Mouse (Mus musculus) myocyte (in vitro differentiated cells): Measurements from ENCODE around the gene Mtcl1.

Experiments used
- E2F4 ChIP-seq: IDR thresholded peaks from one replicate; pipeline ENCODE4 v1.6.1; 2011; ENCODE audit warnings: mild to moderate bottlenecking, control low read depth, moderate library complexity; ENCODE audit not compliant: insufficient read depth
- MAX ChIP-seq: IDR thresholded peaks from one replicate; pipeline ENCODE4 v1.6.1; 2011; ENCODE audit warnings: low read depth, mild to moderate bottlenecking, control low read depth
- MYOD1 ChIP-seq, 3 experiments: IDR thresholded peaks; one replicate each; pipeline ENCODE4 v1.6.1; 2011; ENCODE audit warnings: control low read depth in 2 of 3, low read depth in 2 of 3, mild to moderate bottlenecking in 2 of 3, moderate library complexity in 1 of 3; ENCODE audit not compliant: insufficient read length in 2 of 3, control insufficient read depth in 1 of 3
- MYOG ChIP-seq, 3 experiments: IDR thresholded peaks; one replicate each; pipeline ENCODE4 v1.6.1; 2011; ENCODE audit warnings: control low read depth in 2 of 3, low read depth in 2 of 3, mild to moderate bottlenecking in 2 of 3; ENCODE audit not compliant: insufficient read length in 2 of 3, control insufficient read depth in 1 of 3, insufficient read depth in 1 of 3
- POLR2A ChIP-seq: IDR thresholded peaks from one replicate; pipeline ENCODE4 v1.6.1; 2011; ENCODE audit warnings: low read depth, mild to moderate bottlenecking, control low read depth, moderate library complexity; ENCODE audit not compliant: insufficient read length
- POLR2AphosphoS2 ChIP-seq: IDR thresholded peaks from one replicate; pipeline ENCODE4 v1.6.1; 2011; ENCODE audit warnings: low read depth, control low read depth; ENCODE audit not compliant: insufficient read length
- SRF ChIP-seq: IDR thresholded peaks from one replicate; pipeline ENCODE4 v1.6.1; 2011; ENCODE audit warnings: low read depth; ENCODE audit not compliant: control insufficient read depth, insufficient read length
- TCF12 ChIP-seq: IDR thresholded peaks from one replicate; pipeline ENCODE4 v1.6.1; 2011; ENCODE audit warnings: mild to moderate bottlenecking, control low read depth; ENCODE audit not compliant: poor library complexity, insufficient read depth, severe bottlenecking

DNA sequence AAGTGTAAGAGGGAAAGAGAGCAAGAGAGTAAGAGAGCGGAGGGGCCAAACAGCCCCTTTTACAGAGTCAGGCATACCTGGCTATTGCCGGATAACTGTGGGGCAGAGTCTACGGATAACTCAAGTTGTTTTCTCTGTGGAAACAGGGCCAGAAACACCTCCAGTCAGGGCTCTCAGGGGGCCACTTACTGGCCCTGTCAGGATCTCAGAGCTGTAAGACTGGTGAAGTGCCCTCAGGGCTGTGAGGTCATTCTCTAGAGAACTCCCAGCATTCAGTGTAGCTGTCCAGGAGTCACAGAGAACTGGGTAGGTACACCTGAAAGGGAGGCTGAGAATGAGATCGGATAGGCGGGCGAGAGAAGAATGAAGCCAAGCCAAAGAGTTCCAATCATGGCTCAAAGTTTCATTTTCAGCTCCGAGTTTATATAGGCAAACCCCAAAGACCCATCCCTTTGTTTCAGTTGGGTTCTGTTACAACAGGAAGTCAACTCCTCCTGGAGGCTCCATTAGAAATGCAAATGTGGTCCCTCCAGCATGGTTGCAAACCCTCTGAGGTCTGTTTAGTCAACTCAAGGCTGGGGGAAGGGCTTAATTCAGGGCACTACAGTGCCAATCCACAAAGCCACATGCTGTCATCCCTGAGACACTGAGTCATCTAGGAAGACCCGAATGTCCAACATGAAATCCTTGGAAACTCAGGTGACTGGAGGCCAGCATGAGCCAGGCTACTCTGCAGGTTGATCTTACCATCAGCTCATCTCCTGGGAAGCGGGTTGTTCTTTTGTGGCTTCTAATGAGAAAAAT, 34.3 kb upstream of the Mtcl1 start:
- no peak for TF ChIP-seq SRF
- TF ChIP-seq POLR2AphosphoS2 = no peak
- no peak for TF ChIP-seq TCF12
- no peak for TF ChIP-seq POLR2A
- no peak for TF ChIP-seq MYOG (IDR thresholded peaks at IDR 0.05; ENCODE audit: control insufficient read depth in 1 of 3, insufficient read depth in 1 of 3, insufficient read length in 2 of 3, low read depth in 2 of 3)
- TF ChIP-seq E2F4 = no peak
- TF ChIP-seq MAX = no peak
- TF ChIP-seq MYOD1 (IDR thresholded peaks at IDR 0.05; ENCODE audit: control insufficient read depth in 1 of 3, insufficient read length in 2 of 3, low read depth in 2 of 3) = no peak
